Mouse (Mus musculus) left cerebral cortex, postnatal 10 days (tissue): ENCODE data around the gene Ubfd1. TPM values are rescaled to one million over a fixed set of nuclear protein-coding genes. Genes with fewer than 3 reads are reported as not detected.
"Not testable (repeated sequence)": the region's sequence is repeated elsewhere in the genome, so short reads cannot be mapped to it uniquely, and the experiment has no call there.

Experiments
- DNase-seq, 2 experiments: peaks; one replicate each; pipeline ENCODE4 v3.0.0; 2021 to 2022; ENCODE audit warnings: low spot score in 2 of 2, mixed read lengths in 1 of 2; ENCODE audit errors: extremely low spot score in 1 of 2
- intact Hi-C: fragments of 180-260 bp; cut with DNase I; formaldehyde crosslinking; loops from one replicate; pipeline ENCODE4 v1.15.1; 2025
- total RNA-seq, 2 experiments: library from RNA; stranded (reverse); gene quantifications; 2 replicates each; pipeline ENCODE4 v1.2.3; 2021

The Ubfd1 gene
- total RNA-seq, 2 experiments from 2014 or later: 67.0 to 70.7 TPM

- no peak for DNase-seq
- intact Hi-C loops: loop anchor here (10.0 kb wide), 1 partner anchor 70 kb away; no protein-coding TSS in a partner anchor
Observed at GRCm38 (mm10) chr7:122074374-122074773, 7.4 kb downstream of the Ubfd1 start.

DNA sequence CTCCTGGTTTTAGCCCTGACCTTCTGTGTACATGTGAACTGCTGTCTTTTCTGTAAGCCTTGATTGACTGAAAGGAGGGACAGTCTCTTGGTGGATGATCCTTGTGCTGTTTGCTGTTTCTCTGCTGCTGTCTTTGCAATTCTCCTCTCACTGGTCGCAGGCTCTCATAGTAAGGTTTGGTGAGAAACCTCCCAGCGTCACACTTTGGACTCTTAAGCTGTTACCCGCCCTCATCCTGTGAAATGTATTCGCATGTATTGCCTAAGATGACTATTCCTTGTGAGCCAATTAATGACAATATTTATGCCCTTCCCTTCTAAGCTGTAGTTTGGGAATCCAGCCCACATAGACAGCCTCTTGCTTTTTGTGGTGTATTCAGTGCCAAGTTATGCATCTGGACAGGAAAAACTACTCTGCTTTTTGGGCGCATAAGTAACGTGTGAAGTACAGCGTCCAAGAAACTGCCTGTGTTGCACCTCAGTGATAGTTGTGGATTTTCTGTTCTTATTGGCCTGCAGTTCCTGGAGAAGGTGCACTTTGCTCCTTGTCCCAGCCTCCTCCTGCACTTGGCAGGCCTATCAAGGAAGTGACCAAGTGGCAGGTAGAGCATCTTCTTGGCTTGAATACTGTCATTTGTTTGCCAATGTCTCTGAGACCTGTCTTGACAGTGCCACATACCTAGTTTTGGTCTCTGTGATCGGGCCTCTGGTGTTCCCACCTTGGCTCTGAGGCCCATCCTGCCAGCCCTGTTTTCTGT lies 13.0 kb downstream of the Ubfd1 start:
- DNase-seq: no peak
- intact Hi-C loops: loop anchor here (10.0 kb wide), 1 partner anchor 75 kb away; no protein-coding TSS in a partner anchor

DNA sequence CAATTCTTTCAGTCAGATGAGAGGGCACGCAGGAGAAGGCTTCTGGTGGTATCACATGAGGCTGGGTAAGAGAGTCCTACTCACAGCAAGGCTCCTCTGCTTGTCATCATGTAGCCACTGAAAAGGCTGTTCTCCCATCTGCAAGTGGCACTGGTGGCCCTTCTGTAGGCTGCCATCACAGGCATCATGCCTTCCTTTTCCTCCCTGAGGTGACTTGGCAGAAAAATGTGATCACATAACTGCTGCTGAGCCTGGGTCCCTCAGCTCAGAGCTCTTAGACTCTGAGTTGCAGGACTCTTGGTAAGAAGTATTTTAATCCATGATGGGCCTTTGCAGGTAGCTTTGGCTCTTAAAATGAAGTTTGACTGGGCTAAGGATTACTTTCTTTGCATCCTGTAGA lies 14.1 kb downstream of the Ubfd1 start:
- intact Hi-C loops: no loop called here
- no peak for DNase-seq

GRCm38 (mm10) chr7:122087195-122087982 lies 20.4 kb downstream of the Ubfd1 start:
- no peak for DNase-seq
- intact Hi-C loops: no loop called here

DNA sequence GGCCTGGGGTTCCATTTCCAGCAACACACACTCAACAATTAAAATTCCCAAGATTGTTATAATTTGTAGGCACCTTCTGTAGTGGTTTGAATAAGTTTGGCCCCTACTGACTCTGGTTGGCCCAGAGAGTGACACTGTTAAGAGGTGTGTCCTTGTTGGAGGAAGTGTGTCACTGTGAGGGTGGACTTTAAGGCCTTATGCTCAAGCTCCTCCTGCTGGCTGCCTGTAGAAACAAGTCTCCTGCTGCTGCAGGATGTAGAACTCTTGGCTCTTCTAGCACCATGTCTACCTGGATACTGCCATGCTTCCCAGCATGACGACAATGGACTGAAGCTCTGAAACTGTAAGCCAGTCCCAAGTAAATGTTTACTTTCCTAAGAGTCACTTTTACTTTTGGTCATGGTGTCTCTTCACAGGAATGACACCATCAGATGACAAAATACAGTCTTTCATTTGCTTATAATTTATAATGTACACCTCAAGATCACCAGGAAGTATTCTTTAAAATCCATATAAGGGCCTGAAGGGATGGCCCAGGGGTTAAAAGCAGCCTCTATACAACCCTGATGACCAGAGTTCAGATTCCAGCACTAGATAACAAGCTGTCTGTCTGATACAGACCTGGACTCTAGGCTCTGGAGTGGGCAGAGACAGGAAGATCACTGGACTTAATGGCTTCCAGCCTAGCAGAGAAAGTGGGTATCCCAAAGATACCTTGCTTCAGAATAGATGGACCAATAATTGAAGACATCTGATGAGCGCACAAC lies 27.8 kb downstream of the Ubfd1 start:
- intact Hi-C loops: loop anchor here (5.0 kb wide), 1 partner anchor 43 kb away; no protein-coding TSS in a partner anchor
- DNase-seq: no peak

GRCm38 (mm10) chr7:122098009-122098408 lies 31.0 kb downstream of the Ubfd1 start:
- intact Hi-C loops: no loop called here
- no peak for DNase-seq

- intact Hi-C loops: no loop called here
- peak in 1 of 2 experiments; percentile 31 for DNase-seq
Observed at GRCm38 (mm10) chr7:122099222-122099621, 32.2 kb downstream of the Ubfd1 start.

- intact Hi-C loops: not testable (repeated sequence)
- DNase-seq: peak in 1 of 2 experiments; percentile 71
Observed at GRCm38 (mm10) chr7:122101014-122101746, 34.2 kb downstream of the Ubfd1 start.

- peak; percentile 67 to 91 for DNase-seq
- intact Hi-C loops: loop anchor here (2.0 kb wide), 1 partner anchor 31 kb away; the partner anchor contains the start of genes Dctn5 and Palb2
Observed at GRCm38 (mm10) chr7:122101747-122102244, 34.8 kb downstream of the Ubfd1 start, which contains the start of gene Ndufab1. Gene Ndufab1 (minus strand): TSS chr7:122101886.

- no peak for DNase-seq
- intact Hi-C loops: no loop called here
Observed at GRCm38 (mm10) chr7:122108206-122108605, 41.2 kb downstream of the Ubfd1 start.

- no peak for DNase-seq
- intact Hi-C loops: no loop called here
Observed at GRCm38 (mm10) chr7:122123518-122123917, 56.5 kb downstream of the Ubfd1 start.

DNA sequence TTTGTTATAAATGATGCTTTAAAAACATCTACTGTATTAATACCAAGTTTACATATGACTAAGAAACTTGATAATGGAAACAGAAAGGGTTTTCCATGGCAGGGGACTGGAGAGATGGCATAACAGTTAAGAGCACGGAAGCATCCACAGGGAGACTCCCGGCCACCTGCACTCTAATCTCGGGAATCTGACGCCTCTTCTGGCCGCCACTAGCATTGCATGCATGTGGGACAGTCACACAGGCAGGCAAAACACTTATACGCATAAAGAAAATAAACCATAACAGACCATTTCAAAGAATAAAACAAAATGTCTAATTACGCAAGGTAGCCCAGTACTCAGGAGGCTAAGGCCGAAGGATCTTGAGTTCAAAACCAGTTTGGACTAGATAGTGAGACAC lies 58.7 kb downstream of the Ubfd1 start:
- no peak for DNase-seq
- intact Hi-C loops: no loop called here

DNA sequence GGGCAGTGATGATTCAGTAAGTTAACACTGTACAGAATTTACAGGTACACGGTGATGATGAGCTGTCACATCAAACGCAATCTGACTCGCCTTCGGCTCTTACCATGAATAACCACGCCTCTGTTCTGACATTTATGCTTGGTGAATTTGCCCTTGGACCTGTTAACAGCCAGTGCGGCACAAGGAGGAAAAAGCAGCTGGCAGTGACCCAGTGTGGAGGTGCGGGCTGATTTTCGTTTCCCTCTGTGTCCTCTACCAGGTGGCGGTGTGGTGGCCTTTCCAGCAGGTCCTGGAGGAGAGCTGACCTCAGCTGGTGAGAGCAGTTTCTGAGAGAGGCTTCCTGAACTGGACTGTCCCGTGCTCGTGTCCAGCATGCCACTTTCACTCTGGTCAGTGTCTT lies 60.0 kb downstream of the Ubfd1 start:
- intact Hi-C loops: no loop called here
- no peak for DNase-seq

Other genes starting within 250 kb of the Ubfd1 start
- not detected for gene Scnn1b, start 202.1 kb upstream of the Ubfd1 start, total RNA-seq
- gene Cog7, start 85.5 kb upstream of the Ubfd1 start, total RNA-seq: 10 to 100 TPM; 35.2 to 36.5 TPM
- gene Gga2, start 46.0 kb upstream of the Ubfd1 start, total RNA-seq: 10 to 100 TPM; 32.8 to 34.8 TPM
- gene Ears2, start 88 bp downstream of the Ubfd1 start, total RNA-seq: 1 to 10 TPM; 7.6 to 7.8 TPM
- gene Ndufab1, start 34.7 kb downstream of the Ubfd1 start, total RNA-seq: 100 to 1,000 TPM; 274 TPM
- gene Palb2, start 65.8 kb downstream of the Ubfd1 start, total RNA-seq: 1 to 10 TPM; 1.9 to 3.4 TPM
- 100 to 1,000 TPM; 103 to 107 TPM for gene Dctn5, start 65.9 kb downstream of the Ubfd1 start, total RNA-seq
- 1 to 10 TPM; 3.1 to 4.0 TPM for gene Plk1, start 92.3 kb downstream of the Ubfd1 start, total RNA-seq
- 1 to 10 TPM in 1 of 2 experiments, under 1 TPM in 1; 0.92 to 1.1 TPM for gene Ern2, start 119.0 kb downstream of the Ubfd1 start, total RNA-seq
- 1 to 10 TPM; 2.5 to 3.6 TPM for gene Chp2, start 152.3 kb downstream of the Ubfd1 start, total RNA-seq
- 100 to 1,000 TPM; 792 to 820 TPM for gene Prkcb, start 221.6 kb downstream of the Ubfd1 start, total RNA-seq